Mouse (Mus musculus) liver, postnatal 0 days (tissue): ENCODE data around the gene Dnah12.

ENCODE experiments used
- CTCF ChIP-seq: sonication (generic); IDR thresholded peaks from 2 replicates; pipeline ENCODE4 v1.5.1; 2016; ENCODE audit warnings: antibody characterized with exemption, low read depth
- EP300 ChIP-seq: IDR thresholded peaks from 2 replicates; pipeline ENCODE4 v1.6.1; 2016; ENCODE audit warnings: antibody characterized with exemption, low read depth, mild to moderate bottlenecking

GRCm38 (mm10) chr14:26907401-26907800 lies 214.3 kb downstream of the Dnah12 start:
- TF ChIP-seq CTCF (no peak), EP300 (no peak)
